Mouse (Mus musculus) hindbrain, embryonic 14.5 days (tissue): ENCODE results near the gene Ear1. TPM values are rescaled to one million over a fixed set of nuclear protein-coding genes. Genes with fewer than 3 reads are reported as not detected.
"Not testable (repeated sequence)": the region's sequence is repeated elsewhere in the genome, so short reads cannot be mapped to it uniquely, and the experiment has no call there.

Experiments
- ATAC-seq: fragments of 200-750 bp; cut with Nextera tagmentation; 2 replicates; pipeline ENCODE4 v1.8.0; 2017; ENCODE audit warnings: moderate number of reproducible peaks, mild to moderate bottlenecking, moderate TSS enrichment, moderate library complexity; ENCODE audit not compliant: low FRiP score
- DNase-seq: peaks from one replicate; pipeline ENCODE4 v3.0.0-alpha.2; 2015; ENCODE audit warnings: low spot score
- H3K27ac ChIP-seq: fragments of 300-500 bp; sonication (generic); 2 replicates; pipeline ENCODE4 v1.5.1; 2014; ENCODE audit warnings: mild to moderate bottlenecking, moderate library complexity
- H3K27me3 ChIP-seq: fragments of 300-500 bp; sonication (generic); 2 replicates; pipeline ENCODE4 v1.6.1; 2014; ENCODE audit warnings: mild to moderate bottlenecking, low read length, mixed read lengths; ENCODE audit not compliant: control insufficient read depth, insufficient read depth
- H3K36me3 ChIP-seq: fragments of 300-500 bp; sonication (generic); replicated peaks from 2 replicates; pipeline ENCODE4 v1.6.1; 2014; ENCODE audit not compliant: control insufficient read depth, insufficient read depth
- H3K4me1 ChIP-seq: fragments of 300-500 bp; sonication (generic); replicated peaks from 2 replicates; pipeline ENCODE4 v1.6.1; 2014; ENCODE audit warnings: antibody characterized with exemption, low read length, mixed read lengths; ENCODE audit not compliant: control insufficient read depth, insufficient read depth
- H3K4me2 ChIP-seq: fragments of 300-500 bp; sonication (generic); replicated peaks from 2 replicates; pipeline ENCODE4 v1.6.1; 2014; ENCODE audit warnings: mild to moderate bottlenecking, moderate library complexity
- H3K4me3 ChIP-seq: fragments of 300-500 bp; sonication (generic); replicated peaks from 2 replicates; pipeline ENCODE4 v1.5.1; 2014; ENCODE audit warnings: mild to moderate bottlenecking, low read length
- H3K9ac ChIP-seq: fragments of 300-500 bp; sonication (generic); 2 replicates; pipeline ENCODE4 v1.6.1; 2014
- H3K9me3 ChIP-seq: fragments of 300-500 bp; sonication (generic); 2 replicates; pipeline ENCODE4 v1.6.1; 2016; ENCODE audit warnings: low read length; ENCODE audit not compliant: control insufficient read depth
- WGBS: fragments of 180-500 bp; shearing (Covaris S2); extraction: QIAGEN DNeasy Blood & Tissue Kit; methylation state at CpG from one replicate; pipeline ENCODE4 v1.1.7; 2014; 5-methylcytosine and 5-hydroxymethylcytosine counted together
- polyA plus RNA-seq: library from polyadenylated mRNA; unstranded; fragments of >200 nt; fragmentation: Nextera tagmentation; extraction: Ambion mirVana; gene quantifications from 2 replicates; pipeline ENCODE4 v1.2.1, GENCODE M21; 2014

Ear1 gene
- polyA plus RNA-seq, 1 experiment from 2014 or later = not detected

- H3K27me3 ChIP-seq, ATAC-seq, H3K9ac ChIP-seq, H3K4me3 ChIP-seq, H3K4me2 ChIP-seq, H3K9me3 ChIP-seq, DNase-seq, H3K4me1 ChIP-seq, H3K27ac ChIP-seq, H3K36me3 ChIP-seq: not testable (repeated sequence)
- 50% methylated on average over 1 of the region's 2 CpGs for WGBS
Measured at GRCm38 (mm10) chr14:43877789-43878188, 2.5 kb upstream of the Ear1 start.

GRCm38 (mm10) chr14:43874862-43875261 is 455 bp downstream of the Ear1 start:
- not testable (repeated sequence) for H3K27me3 ChIP-seq, H3K9ac ChIP-seq, ATAC-seq, H3K4me3 ChIP-seq, H3K27ac ChIP-seq, H3K4me2 ChIP-seq, H3K36me3 ChIP-seq, H3K9me3 ChIP-seq, H3K4me1 ChIP-seq, DNase-seq
- WGBS = 91% methylated on average over 3 of the region's 3 CpGs

GRCm38 (mm10) chr14:43860522-43860921 is 14.8 kb downstream of the Ear1 start:
- H3K36me3 ChIP-seq, H3K4me3 ChIP-seq, H3K9ac ChIP-seq, H3K9me3 ChIP-seq, H3K4me2 ChIP-seq, H3K27ac ChIP-seq, H3K4me1 ChIP-seq, H3K27me3 ChIP-seq: not testable (repeated sequence)
- DNase-seq (peak; percentile 33), ATAC-seq (peak; percentile 34; the same call in 1 of the 2 replicates)
- WGBS = 34% methylated on average over 2 of the region's 2 CpGs

- not testable (repeated sequence) for H3K9me3 ChIP-seq, ATAC-seq, H3K9ac ChIP-seq, H3K4me2 ChIP-seq, H3K4me3 ChIP-seq, H3K27ac ChIP-seq, H3K36me3 ChIP-seq, H3K27me3 ChIP-seq, DNase-seq, H3K4me1 ChIP-seq
- WGBS = 70% methylated on average over 4 of the region's 6 CpGs
Measured at GRCm38 (mm10) chr14:43859465-43859864, 15.9 kb downstream of the Ear1 start.

GRCm38 (mm10) chr14:43843949-43844573 is 31.3 kb downstream of the Ear1 start:
- not testable (repeated sequence) for H3K9ac ChIP-seq, H3K4me1 ChIP-seq, H3K4me2 ChIP-seq, H3K27ac ChIP-seq, ATAC-seq, H3K4me3 ChIP-seq, H3K9me3 ChIP-seq, DNase-seq, H3K27me3 ChIP-seq, H3K36me3 ChIP-seq
- WGBS = 85% methylated on average over 4 of the region's 4 CpGs

GRCm38 (mm10) chr14:43840976-43841375 is 34.3 kb downstream of the Ear1 start:
- not testable (repeated sequence) for H3K4me3 ChIP-seq, H3K36me3 ChIP-seq, DNase-seq, H3K9me3 ChIP-seq, H3K4me2 ChIP-seq, H3K27me3 ChIP-seq, H3K9ac ChIP-seq, H3K27ac ChIP-seq, H3K4me1 ChIP-seq, ATAC-seq
- no CpG with 5 or more reads among the region's 1 CpGs for whole genome bisulfite sequencing

- WGBS = 91% methylated on average over 2 of the region's 2 CpGs
- not testable (repeated sequence) for H3K9ac ChIP-seq, H3K27me3 ChIP-seq, H3K4me2 ChIP-seq, H3K4me3 ChIP-seq, DNase-seq, H3K9me3 ChIP-seq, ATAC-seq, H3K4me1 ChIP-seq, H3K27ac ChIP-seq, H3K36me3 ChIP-seq
Measured at GRCm38 (mm10) chr14:43835366-43835765, 40.0 kb downstream of the Ear1 start.

- H3K27me3 ChIP-seq, DNase-seq, H3K27ac ChIP-seq, H3K4me3 ChIP-seq, H3K4me2 ChIP-seq, H3K36me3 ChIP-seq, H3K9ac ChIP-seq, H3K4me1 ChIP-seq, ATAC-seq, H3K9me3 ChIP-seq: not testable (repeated sequence)
- WGBS = 82% methylated on average over 1 of the region's 1 CpGs
Measured at GRCm38 (mm10) chr14:43830385-43830784, 44.9 kb downstream of the Ear1 start.

GRCm38 (mm10) chr14:43824176-43824575 is 51.1 kb downstream of the Ear1 start:
- H3K27ac ChIP-seq, H3K9ac ChIP-seq, H3K4me2 ChIP-seq, H3K36me3 ChIP-seq, H3K4me3 ChIP-seq, ATAC-seq, H3K27me3 ChIP-seq, DNase-seq, H3K9me3 ChIP-seq, H3K4me1 ChIP-seq: not testable (repeated sequence)
- 91% methylated on average over 6 of the region's 6 CpGs for WGBS

GRCm38 (mm10) chr14:43821869-43822268 is 53.4 kb downstream of the Ear1 start:
- not testable (repeated sequence) for ATAC-seq, H3K9me3 ChIP-seq, H3K36me3 ChIP-seq, H3K9ac ChIP-seq, H3K4me2 ChIP-seq, DNase-seq, H3K4me1 ChIP-seq, H3K27me3 ChIP-seq, H3K4me3 ChIP-seq, H3K27ac ChIP-seq
- 67% methylated on average over 1 of the region's 2 CpGs for WGBS
